ENCODE assay signal across 27 mouse cellular contexts in genomic region chr5:146253644-146254043, GRCm38 (mm10). TPM values are rescaled to one million over a fixed set of nuclear protein-coding genes. Genes with fewer than 3 reads are reported as not detected.
A peak's percentile ranks its signal among the peaks of the same experiment; 100 is the strongest.
DNase-seq lines count a peak whose midpoint lies in the region; ATAC-seq and TF ChIP-seq lines count a peak whose summit lies in the region.
"Had no signal": no experiment of that assay in that cellular context is flagged by ENCODE, and none has a peak within 500 bp of the region (broad histone marks: within the 10 kb centered on the region; RNA-seq: fewer than 3 reads in every experiment).

No protein-coding gene starts in this region.

- WGBS in liver, embryonic 12.5 days (ENCODE audit: insufficient replicate concordance), result 85% methylated on average over 5 of the region's 5 CpGs
- 85% methylated on average over 5 of the region's 5 CpGs for WGBS in liver, embryonic 11.5 days

- peak; percentile 35 to 47 for DNase-seq in cerebellum, postnatal 10 days
- DNase-seq in cerebellum, postnatal 14 days, result no peak
- peak; percentile 61 for DNase-seq in gastrocnemius, adult 2 months
- no peak for DNase-seq in gastrocnemius, postnatal 14 days
- no peak for DNase-seq in liver, embryonic 11.5 days (ENCODE audit: low spot score)
- no peak for DNase-seq in natural killer cell, adult 2 months (ENCODE audit: low spot score in 2 of 2)
- DNase-seq: adrenal gland, postnatal 36 days; heart, postnatal 36 days; kidney, adult 8-10 months; liver, embryonic 13.5 days; lung, adult 18-20 months; lung, postnatal 4 days; thymus, postnatal 14 days had no signal

- peaks cover 31% of the 10 kb centered on the region for H3K36me3 ChIP-seq in liver, embryonic 12.5 days
- H3K36me3 ChIP-seq in liver, embryonic 11.5 days (ENCODE audit: control insufficient read depth, insufficient read depth, low read length), result peaks cover 2% of the 10 kb centered on the region; the same call in 1 of the 2 replicates
- H3K36me3 ChIP-seq: intestine, embryonic 15.5 days had no signal

- H3K4me3 ChIP-seq in gastrocnemius, adult 2 months, result no peak overlapping the region
- no peak overlapping the region for H3K4me3 ChIP-seq in liver, embryonic 12.5 days
- no peak overlapping the region for H3K4me3 ChIP-seq in liver, embryonic 11.5 days (ENCODE audit: low read depth, low read length)
- H3K4me3 ChIP-seq: forebrain, embryonic 13.5 days; hindbrain, embryonic 12.5 days; intestine, embryonic 15.5 days; limb, embryonic 13.5 days; liver, embryonic 13.5 days; megakaryocyte, embryonic 14.5 days; midbrain, embryonic 12.5 days; myocyte; neural tube, embryonic 13.5 days had no signal

- H3K27ac ChIP-seq in gastrocnemius, adult 2 months, result peak overlapping the region; percentile 60
- 0 out of 2 replicates have a peak overlapping the region, but pooled peaks have one; percentile 20 for H3K27ac ChIP-seq in liver, embryonic 12.5 days
- H3K27ac ChIP-seq in liver, embryonic 11.5 days (ENCODE audit: low read depth, low read length), result no peak overlapping the region
- H3K27ac ChIP-seq: forebrain, embryonic 13.5 days; hindbrain, embryonic 12.5 days; hindbrain, postnatal 0 days; intestine, embryonic 15.5 days; kidney, postnatal 0 days; limb, embryonic 13.5 days; liver, embryonic 13.5 days; midbrain, embryonic 12.5 days; neural tube, embryonic 13.5 days had no signal

- intact Hi-C loops in gastrocnemius, adult 2 months (cut with DNase I), result no loop called here
- intact Hi-C loops in gastrocnemius, postnatal 14 days (cut with DNase I; ENCODE audit: low total_unique reads), result no loop called here

- no peak for ATAC-seq in liver, embryonic 12.5 days
- ATAC-seq in liver, embryonic 11.5 days (replicated peaks; ENCODE audit: low FRiP score), result no peak
- ATAC-seq: CD4-positive, CD25-positive, alpha-beta regulatory T cell, adult 4 months; forebrain, embryonic 13.5 days; hindbrain, postnatal 0 days; intestine, embryonic 15.5 days; lung, postnatal 0 days had no signal

- H3K4me1 ChIP-seq in liver, embryonic 12.5 days, result peaks cover 56% of the 10 kb centered on the region
- peaks cover 25% of the 10 kb centered on the region for H3K4me1 ChIP-seq in liver, embryonic 11.5 days (replicated peaks; ENCODE audit: control insufficient read depth, insufficient read depth, low read length)
- H3K4me1 ChIP-seq: forebrain, embryonic 13.5 days; hindbrain, embryonic 12.5 days; midbrain, embryonic 12.5 days; neural tube, embryonic 13.5 days had no signal

- H3K4me2 ChIP-seq in liver, embryonic 12.5 days, result no peak overlapping the region
- H3K4me2 ChIP-seq in liver, embryonic 11.5 days, result no peak overlapping the region
- H3K4me2 ChIP-seq: forebrain, embryonic 13.5 days; heart, embryonic 11.5 days; hindbrain, embryonic 12.5 days; intestine, embryonic 15.5 days; limb, embryonic 13.5 days; liver, embryonic 13.5 days; midbrain, embryonic 12.5 days; neural tube, embryonic 13.5 days had no signal

- H3K9ac ChIP-seq in liver, embryonic 12.5 days, result no peak overlapping the region
- no peak overlapping the region for H3K9ac ChIP-seq in liver, embryonic 11.5 days (ENCODE audit: low read depth, low read length)
- H3K9ac ChIP-seq: forebrain, embryonic 13.5 days; hindbrain, embryonic 12.5 days; intestine, embryonic 15.5 days; limb, embryonic 13.5 days; liver, embryonic 13.5 days; midbrain, embryonic 12.5 days; neural tube, embryonic 13.5 days had no signal

- TF ChIP-seq CTCF in gastrocnemius, adult 2 months (IDR thresholded peaks at IDR 0.05), result no peak

- no peaks in the 10 kb centered on the region for H3K27me3 ChIP-seq in liver, embryonic 12.5 days (replicated peaks)
- H3K27me3 ChIP-seq in liver, embryonic 11.5 days (replicated peaks; ENCODE audit: control insufficient read depth, insufficient read depth, low read length), result no peaks in the 10 kb centered on the region
- H3K27me3 ChIP-seq: forebrain, embryonic 13.5 days; hindbrain, embryonic 12.5 days; intestine, embryonic 15.5 days; limb, embryonic 13.5 days; liver, embryonic 13.5 days; megakaryocyte, embryonic 14.5 days; midbrain, embryonic 12.5 days; neural tube, embryonic 13.5 days had no signal

- no peaks in the 10 kb centered on the region for H3K9me3 ChIP-seq in liver, embryonic 12.5 days (replicated peaks)
- no peaks in the 10 kb centered on the region for H3K9me3 ChIP-seq in liver, embryonic 11.5 days (ENCODE audit: control insufficient read depth, low read length)
- H3K9me3 ChIP-seq: forebrain, embryonic 13.5 days; hindbrain, embryonic 12.5 days; intestine, embryonic 15.5 days; liver, embryonic 13.5 days; midbrain, embryonic 12.5 days; neural tube, embryonic 13.5 days had no signal

RNA-seq across cellular contexts. Expression of gene Cdk8, which starts 22.6 kb away (rescaled TPM):
- total RNA-seq in gastrocnemius, adult 2 months (2021), result 10 to 100 TPM; 16.8 to 17.6 TPM
- total RNA-seq in gastrocnemius, postnatal 14 days (2021), result 10 to 100 TPM; 14.7 to 14.9 TPM
- 30.7 and 32.5 TPM in 2 replicates for polyA plus RNA-seq in liver, embryonic 12.5 days (2016; fragmentation: Nextera tagmentation; extraction: Ambion mirVana)
- polyA plus RNA-seq in liver, embryonic 11.5 days (2014; fragmentation: Nextera tagmentation; extraction: Ambion mirVana), result 31.5 and 34.3 TPM in 2 replicates

RNA-seq across cellular contexts. Expression of gene Rnf6, which starts 32.3 kb away (rescaled TPM):
- 10 to 100 TPM; 40.9 to 41.5 TPM for total RNA-seq in gastrocnemius, adult 2 months (2021)
- 10 to 100 TPM; 35.6 to 38.1 TPM for total RNA-seq in gastrocnemius, postnatal 14 days (2021)
- 24.8 and 25.3 TPM in 2 replicates for polyA plus RNA-seq in liver, embryonic 12.5 days (2016; fragmentation: Nextera tagmentation; extraction: Ambion mirVana)
- 31.5 and 32.6 TPM in 2 replicates for polyA plus RNA-seq in liver, embryonic 11.5 days (2014; fragmentation: Nextera tagmentation; extraction: Ambion mirVana)

Comparison
In these comparisons a context has a peak if more than half of its experiments do, and no peak if none do; other contexts are left out.
1. DNase-seq: peak in cerebellum, postnatal 10 days (2 of 2) and gastrocnemius, adult 2 months (single experiment); none in cerebellum, postnatal 14 days (0 of 2), gastrocnemius, postnatal 14 days (single experiment), liver, embryonic 11.5 days (single experiment) and natural killer cell, adult 2 months (0 of 2).